Mouse (Mus musculus) adrenal gland, adult 8-10 months (tissue): ENCODE results near the gene Gm20388. TPM values are rescaled to one million over a fixed set of nuclear protein-coding genes. Genes with fewer than 3 reads are reported as not detected.
"Not testable (repeated sequence)": the region's sequence is repeated elsewhere in the genome, so short reads cannot be mapped to it uniquely, and the experiment has no call there.

Experiments
- DNase-seq: peaks from one replicate; pipeline ENCODE4 v3.0.0; 2022
- total RNA-seq, 4 experiments: library from RNA; stranded (reverse); gene quantifications; 2 replicates each; pipeline ENCODE4 v1.2.4; 2022

Gene Gm20388
- total RNA-seq, 4 experiments from 2014 or later, result 1.7 to 16.9 (median 5.8) TPM

DNA sequence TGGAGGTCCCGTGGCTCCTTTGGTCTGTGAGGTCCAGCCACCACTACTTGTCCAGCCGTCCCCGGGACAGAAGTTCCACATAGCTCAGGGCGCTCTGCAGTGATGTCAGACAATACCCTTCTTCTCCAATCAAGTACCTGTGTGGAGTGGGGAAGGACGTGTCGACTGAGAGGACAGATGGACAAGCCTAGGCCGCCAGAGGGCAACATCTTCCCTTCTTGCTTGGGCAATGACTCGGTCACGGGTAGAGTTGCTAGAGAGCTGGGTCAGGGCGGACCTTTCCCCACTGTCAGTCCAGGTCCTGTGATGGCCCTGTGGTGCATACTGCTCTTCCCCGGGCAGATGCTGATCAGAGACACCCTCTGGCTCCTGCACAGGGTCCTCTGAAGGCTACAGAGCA is 3332.4 kb downstream of the Gm20388 start:
- DNase-seq, result no peak

DNA sequence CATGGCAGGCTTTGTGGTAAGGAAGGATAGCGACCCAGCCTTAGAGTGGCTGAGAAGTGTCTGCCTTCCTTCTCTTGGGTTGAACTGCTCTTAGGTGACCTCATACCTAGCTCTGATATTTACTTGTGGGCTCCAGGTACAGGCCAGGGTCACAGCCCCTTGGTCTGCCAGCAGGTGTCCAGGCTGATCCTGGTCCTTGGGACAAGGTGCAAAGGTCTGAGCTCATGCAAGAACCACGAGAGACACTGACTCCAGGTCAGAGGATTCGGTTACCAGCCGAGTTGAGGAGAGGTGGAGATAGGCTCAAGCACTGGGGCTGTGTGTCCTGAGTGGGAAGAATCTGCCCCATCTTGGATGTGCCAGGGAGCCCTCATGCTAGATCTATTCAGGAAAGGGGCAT is 3333.7 kb downstream of the Gm20388 start:
- no peak for DNase-seq

DNA sequence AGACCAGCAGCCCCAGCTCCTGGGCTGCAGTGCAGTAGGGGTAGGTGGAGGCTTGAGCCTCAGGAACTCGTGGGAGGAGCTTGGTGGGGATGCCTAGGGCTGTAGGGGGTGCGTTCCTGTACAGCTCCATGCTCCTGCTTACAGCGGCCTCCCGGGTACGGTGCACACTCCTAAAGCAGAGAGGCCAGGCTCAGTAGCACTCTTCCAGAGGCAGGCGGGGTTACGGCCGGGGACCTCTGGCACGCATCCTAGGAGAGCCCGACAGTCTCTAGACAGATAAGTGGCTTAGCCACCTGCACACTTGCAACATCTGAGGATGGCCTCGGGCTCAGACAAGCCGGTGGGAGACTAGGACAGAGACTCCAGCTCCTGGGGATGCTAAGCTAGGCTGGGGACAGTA is 3334.9 kb downstream of the Gm20388 start:
- no peak for DNase-seq

DNA sequence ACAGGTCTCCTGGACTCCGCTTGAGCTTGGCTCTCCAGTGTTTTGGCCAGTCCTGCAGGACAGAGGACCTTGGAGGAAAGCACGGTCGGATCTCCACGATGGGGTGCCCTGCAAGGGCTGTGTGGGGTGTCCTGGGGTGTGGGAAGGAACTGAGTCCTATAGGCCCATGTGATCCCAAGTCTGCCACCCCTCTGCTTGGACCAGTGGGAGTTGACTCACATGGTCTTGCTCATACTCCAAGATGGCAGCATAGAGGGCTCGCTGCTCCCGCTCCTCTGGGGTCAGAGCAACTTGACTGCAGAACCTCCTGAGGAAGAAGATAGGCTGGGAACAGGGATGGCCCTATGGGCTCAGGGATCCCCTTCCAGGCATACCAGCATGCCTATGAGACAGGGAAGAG is 3337.1 kb downstream of the Gm20388 start:
- DNase-seq, result no peak

DNA sequence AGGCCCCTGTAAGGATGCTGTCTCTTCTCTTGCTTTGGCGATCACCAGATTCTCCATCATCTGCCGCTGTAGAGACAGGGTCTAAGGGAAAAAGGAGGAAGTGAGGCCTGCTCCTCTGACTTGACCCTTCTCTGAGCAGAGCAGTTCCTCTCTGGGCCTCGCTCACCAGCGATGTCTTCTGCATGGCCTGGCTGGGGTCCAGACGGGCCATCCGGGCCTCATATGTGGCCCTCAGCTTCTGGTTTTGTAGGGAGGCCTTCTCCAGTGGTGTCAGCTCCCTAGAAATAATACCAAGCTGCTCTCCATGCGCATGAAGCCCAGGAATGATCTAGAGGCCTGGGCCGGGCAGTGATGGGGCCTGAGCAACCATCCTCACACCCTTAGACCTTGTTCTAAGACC is 3338.0 kb downstream of the Gm20388 start:
- DNase-seq, result no peak

DNA sequence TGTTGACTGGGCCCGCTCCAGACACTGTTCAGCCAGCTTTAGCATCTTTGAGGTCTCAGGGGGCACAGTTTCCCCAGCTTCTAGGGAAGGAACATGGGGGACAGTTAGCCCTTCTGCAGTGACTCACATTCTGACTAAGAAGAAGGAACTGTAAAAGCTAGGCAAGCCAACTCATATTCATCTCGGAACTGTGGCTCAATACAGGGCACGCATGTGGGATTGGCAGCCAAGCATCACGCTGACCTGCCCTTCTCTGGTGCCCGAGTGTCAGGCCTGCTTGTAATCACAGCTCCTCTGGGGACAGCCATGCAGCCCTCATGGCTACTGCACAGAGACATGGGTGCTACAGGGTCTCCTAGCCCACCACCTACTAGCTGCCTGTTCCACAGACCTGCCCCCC is 3340.3 kb downstream of the Gm20388 start:
- no peak for DNase-seq

DNA sequence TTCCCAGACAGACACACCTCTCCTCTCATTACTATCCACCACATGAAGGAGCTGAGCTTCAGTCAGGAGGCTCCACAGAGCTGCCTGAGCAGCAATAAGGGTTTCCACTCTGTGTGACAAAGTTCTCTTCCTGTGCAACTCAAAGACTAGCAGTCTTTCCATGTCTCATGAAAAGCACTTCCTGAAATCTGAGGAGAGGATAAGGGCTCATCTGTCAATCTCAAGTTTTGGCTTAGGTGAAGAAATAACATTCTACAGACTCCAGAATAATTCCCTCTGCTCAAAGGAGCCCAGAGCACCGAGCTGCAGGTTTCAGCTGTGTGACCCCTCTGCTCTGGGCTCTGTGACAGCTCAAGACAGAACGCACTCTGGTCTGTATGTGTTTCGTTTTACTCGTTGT is 3342.3 kb downstream of the Gm20388 start:
- no peak for DNase-seq

DNA sequence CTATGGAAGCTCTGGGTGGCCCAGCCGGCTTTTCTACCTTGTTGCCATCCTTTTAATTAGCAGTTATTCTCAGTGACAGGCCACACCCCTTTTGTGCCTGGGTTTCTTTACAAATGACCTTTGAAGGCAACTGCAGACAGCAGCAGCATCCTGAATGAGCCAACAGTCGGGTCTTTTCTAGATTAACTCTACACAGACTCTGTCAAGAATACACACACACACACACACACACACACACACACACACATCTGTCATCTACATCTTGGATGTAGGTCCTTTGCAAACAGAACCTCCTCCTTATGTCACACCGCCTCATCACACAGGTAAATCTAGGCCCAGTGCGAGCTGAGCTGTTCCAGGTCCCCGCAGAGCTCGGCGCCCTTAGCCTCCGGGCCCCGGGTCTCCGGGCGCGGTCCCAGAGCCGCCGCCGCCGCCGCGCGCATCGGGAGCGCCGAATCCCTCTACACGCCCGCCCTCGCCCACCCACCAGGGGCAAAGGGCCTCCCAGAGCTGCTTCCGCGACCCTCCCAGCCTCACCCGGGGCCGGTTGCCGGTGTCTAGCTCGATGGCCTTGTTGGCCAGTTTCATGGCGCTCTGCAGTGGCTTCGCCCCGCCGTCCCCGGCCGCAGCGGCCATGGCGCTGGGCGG is 3342.9 kb downstream of the Gm20388 start:
- DNase-seq, result peak; percentile 17

DNA sequence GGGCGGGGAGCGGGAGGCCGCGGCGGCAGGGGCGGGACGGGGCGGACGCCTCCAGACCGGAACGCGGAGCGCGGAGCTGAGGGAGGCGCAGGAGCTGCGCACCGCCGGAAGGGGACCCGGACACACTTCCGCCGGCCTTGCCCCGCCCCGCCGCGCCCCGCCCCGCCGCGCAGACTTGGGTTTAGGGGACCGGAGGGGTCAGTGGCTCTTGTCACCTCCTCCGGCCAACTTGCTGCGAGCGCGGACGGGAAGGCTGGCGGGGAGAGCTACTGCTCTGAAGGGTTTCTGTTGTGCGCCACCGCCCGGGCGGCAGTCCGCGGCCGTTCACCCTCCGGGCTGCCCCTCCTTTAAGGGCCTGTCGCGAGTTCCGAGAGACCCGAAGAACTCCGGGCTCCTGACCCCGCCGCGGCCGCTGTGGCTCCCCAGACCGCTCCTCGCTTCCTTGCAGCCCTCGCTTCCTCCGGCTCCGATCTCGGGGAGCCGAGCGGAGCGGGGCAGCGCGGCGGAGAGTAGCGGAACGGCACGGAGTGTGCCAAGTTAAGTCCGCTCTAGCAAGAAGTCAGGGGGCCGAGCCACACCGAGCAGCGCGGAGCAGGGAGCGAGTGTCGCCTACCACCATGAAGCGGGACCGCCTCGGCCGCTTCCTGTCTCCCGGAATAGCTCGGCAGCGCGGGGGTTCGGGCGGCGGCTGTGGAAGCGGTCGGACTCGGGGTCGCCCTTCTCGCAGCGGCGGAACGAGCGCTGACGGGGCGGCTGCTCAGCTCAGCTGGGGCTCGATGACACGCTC is 3343.7 kb downstream of the Gm20388 start, which contains the start of the genes Zfp276 and Vps9d1:
Zfp276 (plus strand) TSS at position 97 of the 787 bp plus-strand sequence.
Vps9d1 (minus strand) TSS at position 250 of the 787 bp plus-strand sequence.
- DNase-seq, result peak; percentile 71

DNA sequence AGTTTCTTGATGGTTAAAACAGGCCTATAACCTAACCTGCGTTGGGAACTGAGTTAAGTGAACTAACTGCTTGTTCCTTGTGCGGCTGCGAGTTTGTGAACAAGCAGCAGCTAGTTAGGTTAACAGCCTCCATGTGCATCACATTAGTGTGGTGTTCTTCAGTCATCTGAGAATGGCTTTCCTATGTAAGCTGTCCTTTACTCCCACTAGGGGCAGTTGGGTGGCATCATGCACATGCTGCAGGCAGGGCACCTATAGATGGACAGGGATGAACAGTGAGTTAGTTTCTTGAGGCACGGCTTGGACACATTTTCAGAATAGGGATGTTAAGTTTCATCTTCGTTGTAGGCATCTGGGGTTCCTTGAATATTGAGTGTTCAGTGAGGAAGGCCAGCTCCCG is 3344.5 kb downstream of the Gm20388 start:
- DNase-seq, result no peak

DNA sequence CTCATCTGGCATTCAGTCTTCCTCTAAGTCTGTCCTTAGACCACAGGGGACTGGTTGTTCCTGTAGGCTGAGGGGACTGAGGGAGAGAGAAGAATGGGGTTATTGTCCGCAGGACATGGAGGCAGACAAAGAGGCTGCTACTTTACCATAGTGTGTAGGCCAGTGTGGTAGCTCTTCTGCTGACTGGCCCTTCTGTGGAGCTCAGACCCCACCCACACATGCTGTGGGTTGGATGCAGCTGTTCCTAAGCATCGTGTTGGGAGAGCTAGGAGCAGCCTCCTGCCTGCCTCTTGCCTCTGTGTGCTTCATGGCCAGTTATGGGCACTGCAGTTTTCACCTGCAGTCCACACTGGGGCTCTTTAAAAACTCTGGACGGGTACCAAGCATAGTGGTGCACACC is 3346.5 kb downstream of the Gm20388 start:
- DNase-seq, result no peak

DNA sequence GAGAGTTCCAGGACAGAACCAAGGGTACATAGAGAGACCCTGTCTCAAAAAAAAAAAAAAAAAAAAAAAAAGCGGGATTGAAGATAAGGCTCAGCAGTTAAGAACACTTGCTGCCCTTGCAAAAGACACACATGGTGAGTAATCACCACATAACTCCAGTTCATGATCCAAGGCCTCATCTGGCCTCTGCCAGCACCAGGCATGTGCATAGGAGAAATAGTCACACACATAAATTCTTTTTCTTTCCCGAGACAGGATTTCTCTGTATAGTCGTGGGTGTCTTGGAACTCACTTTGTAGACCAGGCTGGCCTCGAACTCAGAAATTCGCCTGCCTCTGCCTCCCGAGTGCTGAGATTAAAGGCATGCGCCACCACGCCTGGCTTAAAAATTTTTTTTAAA is 3347.0 kb downstream of the Gm20388 start:
- not testable (repeated sequence) for DNase-seq

DNA sequence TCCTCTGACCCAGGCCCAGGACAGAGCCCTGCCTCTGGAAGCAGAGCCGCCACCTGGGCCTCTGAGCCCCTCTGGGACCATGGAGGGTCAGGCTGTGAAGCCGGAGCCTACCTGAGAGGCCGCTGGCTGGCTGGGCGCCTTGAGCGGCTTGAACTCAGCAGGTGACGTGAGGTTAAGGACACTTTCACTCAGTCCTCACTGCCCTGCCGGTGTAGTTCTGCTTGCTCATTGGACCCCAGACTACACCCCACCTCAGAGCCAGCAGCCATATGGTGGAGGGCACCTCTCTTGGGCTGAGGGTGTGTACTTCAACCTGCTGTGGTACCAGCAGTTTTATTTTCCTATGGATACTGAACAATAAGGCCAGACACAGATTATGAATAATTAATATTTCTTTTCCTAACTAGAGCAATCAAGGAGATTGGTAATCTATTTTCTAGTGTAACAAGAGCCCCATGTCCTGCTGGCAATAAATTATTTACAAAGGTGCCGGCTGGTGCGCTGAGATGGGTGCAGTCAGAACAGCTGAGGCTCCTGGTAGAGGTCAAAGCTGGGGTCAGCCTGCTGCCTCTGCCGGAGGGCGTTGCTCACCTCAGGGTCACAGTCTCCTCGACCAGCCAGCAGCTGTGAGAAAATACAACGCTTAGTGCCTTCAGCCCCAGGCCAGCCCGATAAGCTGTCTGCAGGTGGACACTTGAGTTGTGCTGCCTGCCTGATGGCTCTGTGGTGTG is 3357.4 kb downstream of the Gm20388 start:
- no peak for DNase-seq

DNA sequence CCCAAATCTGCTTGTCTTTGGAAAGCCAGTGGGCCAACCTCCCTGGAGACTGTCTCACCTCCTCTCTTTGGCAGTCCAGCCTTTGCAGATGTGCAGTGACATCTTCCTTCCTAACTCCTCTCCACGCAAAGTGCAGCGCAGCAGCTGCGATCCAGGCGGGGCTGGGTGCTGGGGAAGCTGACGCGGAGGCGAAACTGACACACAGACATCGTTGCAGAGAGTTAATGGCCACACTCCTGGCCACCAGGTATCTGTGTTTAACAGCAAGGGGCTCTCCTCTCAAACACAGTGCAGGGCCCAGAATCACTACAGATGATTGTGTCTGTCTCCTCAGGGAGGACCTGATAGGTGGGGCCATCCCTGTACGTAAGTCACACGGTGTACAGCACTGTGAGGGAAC is 3360.5 kb downstream of the Gm20388 start:
- no peak for DNase-seq

DNA sequence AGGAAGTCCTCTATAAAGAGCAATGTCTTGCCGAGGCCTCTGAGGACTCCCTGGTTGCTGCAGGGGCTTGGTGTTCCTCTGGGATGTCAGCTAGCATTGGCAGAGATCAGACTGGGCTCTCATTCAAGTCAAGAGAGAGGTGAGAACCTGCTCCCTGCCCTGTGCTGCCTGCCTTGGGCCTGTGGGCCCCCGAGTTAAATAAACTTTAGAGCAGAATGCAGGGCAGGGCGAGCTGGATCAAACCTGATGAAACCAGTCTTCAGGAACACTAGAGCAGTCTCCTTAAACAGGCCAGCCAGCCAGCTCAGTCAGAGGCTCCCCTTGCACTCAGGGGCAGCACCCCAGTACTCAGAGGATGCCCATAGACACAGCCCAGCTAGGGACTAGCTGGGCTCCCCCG is 3361.3 kb downstream of the Gm20388 start:
- DNase-seq, result no peak

DNA sequence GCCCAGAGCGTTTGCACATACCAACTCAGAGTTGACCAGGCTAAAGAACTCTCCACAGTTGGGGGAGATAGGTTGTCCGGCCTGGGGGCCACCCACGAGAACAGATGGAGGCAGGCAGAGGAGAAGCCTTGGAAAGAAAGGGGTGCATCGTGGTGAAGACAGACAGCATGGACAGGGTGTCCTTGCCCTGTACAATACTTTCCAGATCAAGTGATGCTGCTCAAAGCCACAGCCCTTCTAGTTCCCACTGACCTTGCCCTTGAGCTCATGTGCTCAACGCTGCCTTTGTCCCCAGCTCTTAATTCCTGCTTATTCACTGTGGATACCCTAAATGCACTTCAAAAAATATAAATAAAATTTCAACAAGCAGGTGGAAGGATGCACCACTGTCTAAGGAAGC is 3363.8 kb downstream of the Gm20388 start:
- DNase-seq, result no peak

DNA sequence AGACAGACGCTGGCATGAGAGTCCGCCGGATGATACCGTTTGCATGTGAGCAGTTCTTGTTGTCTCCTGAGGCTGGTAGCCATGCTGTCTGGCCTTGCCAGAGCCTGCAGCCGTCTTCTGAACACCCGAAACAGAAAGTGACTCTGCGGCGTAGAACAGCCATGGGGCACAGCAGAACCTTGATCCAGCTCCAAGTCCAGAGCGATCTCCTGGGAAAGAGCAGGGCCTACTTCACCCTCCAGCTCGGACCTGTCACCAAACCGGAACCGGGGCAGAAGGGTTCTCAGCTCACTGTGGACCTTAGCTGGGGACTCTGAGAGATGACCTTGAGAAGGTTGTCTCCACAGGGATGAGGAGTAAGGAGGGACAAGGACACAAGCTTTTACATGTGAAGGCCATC is 3364.5 kb downstream of the Gm20388 start:
- no peak for DNase-seq

DNA sequence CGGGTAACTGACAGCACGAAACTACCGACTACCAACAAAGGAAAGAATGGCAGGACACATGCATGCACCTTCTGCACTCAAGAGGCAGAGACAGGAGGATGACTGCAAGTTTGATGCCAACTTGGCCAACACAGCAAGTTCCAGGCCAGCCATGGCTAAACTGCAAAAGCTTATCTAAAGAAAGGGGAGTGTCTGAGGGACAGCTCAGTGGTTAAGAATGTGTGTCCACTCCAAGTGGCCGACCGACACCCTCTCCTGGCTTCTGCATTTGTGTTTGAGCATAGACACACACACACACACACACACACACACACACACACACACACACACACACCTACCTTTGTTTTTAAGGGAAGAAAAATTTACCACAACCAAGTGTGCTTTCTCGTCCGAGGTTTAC is 3367.8 kb downstream of the Gm20388 start:
- no peak for DNase-seq

DNA sequence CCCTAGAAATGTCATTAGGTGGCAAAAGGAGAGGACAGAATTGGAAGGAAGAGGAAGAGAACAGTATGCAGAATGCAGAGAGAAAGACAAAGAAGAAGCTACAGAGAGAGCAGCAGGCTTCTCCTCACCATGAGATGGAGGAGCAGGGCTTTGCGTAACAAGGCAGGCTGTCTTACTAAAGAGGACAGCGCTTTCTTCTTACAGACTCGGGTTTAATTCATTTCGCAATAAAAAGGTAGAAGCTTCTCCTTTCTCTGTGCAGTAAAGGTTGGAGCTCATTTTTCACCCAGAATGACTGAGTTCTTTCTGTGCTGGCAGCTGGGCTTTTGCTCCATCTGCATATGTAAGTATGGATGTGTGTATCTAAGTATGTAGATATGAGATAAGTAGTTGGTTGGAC is 3369.2 kb downstream of the Gm20388 start:
- DNase-seq, result no peak

DNA sequence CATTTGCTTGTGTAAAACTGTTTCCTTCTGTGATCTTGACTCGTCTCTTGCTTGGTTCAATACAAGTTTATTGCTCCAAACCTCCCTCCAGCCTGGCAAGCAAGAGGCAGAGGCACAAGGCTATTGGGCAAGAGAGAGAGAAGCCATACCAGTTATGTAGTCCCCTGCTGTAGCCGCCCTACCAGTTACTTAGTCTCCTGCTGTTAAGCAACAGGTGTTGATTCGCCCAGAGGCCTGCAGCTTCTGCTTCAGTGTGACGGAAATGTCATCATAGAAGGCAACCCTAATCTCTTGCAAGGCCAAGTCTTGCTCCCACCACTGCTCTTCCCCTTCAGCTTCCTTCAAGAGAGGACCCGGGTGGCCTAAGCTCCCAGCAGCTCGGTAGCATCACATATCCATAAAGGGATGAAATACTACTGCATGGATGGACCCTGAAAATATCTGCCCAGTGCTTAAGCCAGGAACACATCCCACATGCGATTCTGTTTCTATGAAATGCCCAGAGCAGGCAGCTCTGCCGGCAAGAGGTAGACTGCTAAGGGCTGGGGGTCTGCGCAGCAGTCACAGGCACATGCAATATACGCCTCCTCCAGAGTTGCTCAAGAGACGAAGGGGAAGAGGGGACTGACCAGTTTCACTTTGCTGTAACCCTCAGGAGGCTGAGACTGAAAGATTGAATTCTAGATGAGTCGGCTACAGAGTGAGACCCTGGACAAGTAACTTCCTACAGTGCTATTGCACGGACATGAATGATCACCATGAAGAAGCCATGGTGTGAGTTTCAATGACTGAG is 3369.9 kb downstream of the Gm20388 start:
- DNase-seq, result no peak

DNA sequence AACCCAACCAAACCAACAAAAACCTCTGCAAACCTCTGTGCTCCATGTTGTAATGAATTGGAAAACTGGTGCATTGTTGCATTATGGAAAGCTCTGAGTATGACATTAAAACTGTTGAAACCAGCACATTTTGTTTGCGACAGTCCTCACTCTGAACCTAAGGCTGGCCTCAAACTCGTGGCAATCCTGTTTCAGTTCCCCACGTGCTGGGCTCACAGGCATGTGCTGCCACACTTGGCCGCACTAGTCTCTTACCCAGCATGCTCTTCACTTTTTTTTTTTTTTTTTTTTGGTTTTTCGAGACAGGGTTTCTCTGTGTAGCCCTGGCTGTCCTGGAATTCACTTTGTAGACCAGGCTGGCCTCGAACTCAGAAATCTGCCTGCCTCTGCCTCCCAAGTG is 3372.4 kb downstream of the Gm20388 start:
- not testable (repeated sequence) for DNase-seq

DNA sequence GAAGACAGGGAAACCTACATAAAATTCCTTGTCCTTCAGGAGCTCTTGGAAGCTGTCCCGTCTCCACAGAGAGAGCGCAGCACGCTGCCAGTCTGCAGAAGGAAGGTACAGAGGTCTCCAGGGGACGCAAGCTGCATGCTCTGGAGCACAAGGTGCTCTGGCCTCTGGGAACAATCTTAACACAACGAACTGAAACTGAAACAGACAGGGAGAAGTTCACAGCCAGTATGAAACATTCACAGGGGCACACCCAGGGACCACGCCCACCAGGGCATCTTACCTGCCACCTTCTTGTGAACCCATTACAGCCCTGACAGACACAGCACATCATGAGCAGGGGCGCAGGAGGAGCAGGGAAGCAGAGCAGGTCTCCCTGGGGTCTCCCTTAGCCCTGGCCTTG is 3373.3 kb downstream of the Gm20388 start:
- DNase-seq, result no peak

DNA sequence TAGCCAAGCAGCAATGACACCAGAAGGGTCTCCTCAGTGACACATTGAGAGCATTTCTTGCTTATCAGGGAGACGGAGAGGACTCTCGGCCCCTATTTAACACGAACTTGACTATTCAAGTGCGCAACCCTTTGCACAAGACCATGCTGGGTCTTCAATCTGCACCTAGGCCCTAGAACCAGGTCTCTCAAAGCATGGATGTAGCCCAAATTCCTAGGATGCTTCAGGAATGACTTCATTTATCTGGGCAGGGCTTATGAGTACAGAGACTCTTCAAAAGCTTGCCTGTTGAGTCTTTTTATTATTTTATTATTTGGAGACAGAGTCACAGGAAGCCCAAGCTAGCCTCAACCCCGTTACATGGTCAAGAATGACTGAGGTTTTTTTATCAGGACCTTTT is 3373.9 kb downstream of the Gm20388 start:
- DNase-seq, result no peak
